Comparison of ENCODE assay signal across 14 mouse cellular contexts in the genomic region with DNA sequence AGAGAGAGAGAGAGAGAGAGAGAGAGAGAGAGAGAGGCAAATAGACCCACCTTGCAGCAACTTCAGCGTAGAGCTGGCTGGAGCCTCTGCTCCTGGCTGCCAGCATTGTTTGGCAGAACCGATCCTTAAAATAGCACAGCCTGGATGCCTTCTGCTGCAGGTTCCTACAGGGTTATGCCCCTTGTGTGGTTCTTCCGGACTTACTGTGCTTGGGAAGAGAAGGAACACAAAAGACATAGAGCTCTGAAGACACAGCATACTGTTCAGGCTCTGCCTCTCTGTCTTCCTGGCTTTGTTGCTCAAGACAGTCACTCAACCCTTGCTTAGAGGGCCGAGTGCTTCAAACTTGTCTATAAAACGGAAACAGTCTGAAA.
A peak's percentile ranks its signal among the peaks of the same experiment; 100 is the strongest.
DNase-seq lines count a peak whose midpoint lies in the region; ATAC-seq and TF ChIP-seq lines count a peak whose summit lies in the region.
"Had no signal": no experiment of that assay in that cellular context is flagged by ENCODE, and none has a peak within 500 bp of the region (broad histone marks: within the 10 kb centered on the region; RNA-seq: fewer than 3 reads in every experiment).

No protein-coding gene starts in this region.

- H3K9me3 ChIP-seq in lung, postnatal 0 days (ENCODE audit: low read length), result no peaks in the 10 kb centered on the region
- H3K9me3 ChIP-seq in heart, embryonic 10.5 days, result no peaks in the 10 kb centered on the region
- H3K9me3 ChIP-seq: embryonic facial prominence, embryonic 15.5 days; forebrain, embryonic 15.5 days; limb, embryonic 12.5 days; midbrain, embryonic 10.5 days had no signal

- no peak overlapping the region for H3K4me2 ChIP-seq in lung, postnatal 0 days (replicated peaks; ENCODE audit: low read depth, low read length)
- H3K4me2 ChIP-seq: embryonic facial prominence, embryonic 15.5 days; forebrain, embryonic 15.5 days; limb, embryonic 12.5 days had no signal

- H3K36me3 ChIP-seq in lung, postnatal 0 days (ENCODE audit: insufficient read depth, low read length), result no peaks in the 10 kb centered on the region
- no peaks in the 10 kb centered on the region for H3K36me3 ChIP-seq in heart, embryonic 10.5 days
- H3K36me3 ChIP-seq: embryonic facial prominence, embryonic 15.5 days; forebrain, embryonic 15.5 days; limb, embryonic 12.5 days; midbrain, embryonic 10.5 days had no signal

- no peaks in the 10 kb centered on the region for H3K4me1 ChIP-seq in lung, postnatal 0 days (ENCODE audit: insufficient read depth, low read depth, low read length)
- peaks cover 18% of the 10 kb centered on the region for H3K4me1 ChIP-seq in heart, embryonic 10.5 days
- H3K4me1 ChIP-seq: embryonic facial prominence, embryonic 15.5 days; limb, embryonic 12.5 days; midbrain, embryonic 10.5 days had no signal

- no peak overlapping the region for H3K9ac ChIP-seq in lung, postnatal 0 days (replicated peaks; ENCODE audit: low read depth)
- H3K9ac ChIP-seq: embryonic facial prominence, embryonic 15.5 days; forebrain, embryonic 15.5 days; limb, embryonic 12.5 days; liver, postnatal 0 days had no signal

- 22% methylated on average over 5 of the region's 5 CpGs for WGBS in lung, postnatal 0 days
- WGBS in heart, embryonic 10.5 days, result 42% methylated on average over 5 of the region's 5 CpGs

- H3K4me3 ChIP-seq in lung, postnatal 0 days (ENCODE audit: low read depth, low read length), result no peak overlapping the region
- peak overlapping the region; percentile 20; the same call in 1 of the 2 replicates for H3K4me3 ChIP-seq in heart, embryonic 10.5 days
- H3K4me3 ChIP-seq: embryonic facial prominence, embryonic 15.5 days; forebrain, embryonic 15.5 days; limb, embryonic 12.5 days; midbrain, embryonic 10.5 days had no signal

- peak; percentile 46 for DNase-seq in lung, postnatal 0 days (ENCODE audit: low spot score)
- no peak for DNase-seq in lung, postnatal 25 days (ENCODE audit: low spot score)
- peak; percentile 84 for DNase-seq in cerebellum, adult 9-11 months
- DNase-seq in heart, embryonic 10.5 days (ENCODE audit: low spot score), result no peak
- peak; percentile 55 for DNase-seq in heart, postnatal 4 days
- no peak for DNase-seq in kidney, postnatal 4 days
- DNase-seq in right cerebral cortex, adult 18-20 months, result no peak
- DNase-seq: kidney, postnatal 14 days; liver, postnatal 0 days had no signal

- no peak for TF ChIP-seq EP300 in lung, postnatal 0 days (IDR thresholded peaks at IDR 0.05)

- ATAC-seq in lung, postnatal 0 days, result peak; percentile 14; the same call in 1 of the 2 replicates
- ATAC-seq: forebrain, embryonic 15.5 days; liver, postnatal 0 days had no signal

- H3K27ac ChIP-seq in lung, postnatal 0 days (ENCODE audit: low read length), result no peak overlapping the region
- H3K27ac ChIP-seq in heart, embryonic 10.5 days, result peak overlapping the region; percentile 82
- H3K27ac ChIP-seq: embryonic facial prominence, embryonic 15.5 days; forebrain, embryonic 15.5 days; limb, embryonic 12.5 days; midbrain, embryonic 10.5 days had no signal

- no peak for TF ChIP-seq CTCF in lung, postnatal 0 days (IDR thresholded peaks at IDR 0.05)

- H3K27me3 ChIP-seq in lung, postnatal 0 days (replicated peaks; ENCODE audit: insufficient read depth, low read length), result no peaks in the 10 kb centered on the region
- H3K27me3 ChIP-seq in heart, embryonic 10.5 days (ENCODE audit: insufficient read depth, poor library complexity, severe bottlenecking), result no peaks in the 10 kb centered on the region
- H3K27me3 ChIP-seq: CH12.LX; embryonic facial prominence, embryonic 15.5 days; forebrain, embryonic 15.5 days; limb, embryonic 12.5 days had no signal

Comparison
In these comparisons a context has a peak if more than half of its experiments do, and no peak if none do; other contexts are left out.
1. DNase-seq: peak in lung, postnatal 0 days (single experiment), cerebellum, adult 9-11 months (single experiment) and heart, postnatal 4 days (single experiment); none in lung, postnatal 25 days (single experiment), heart, embryonic 10.5 days (single experiment), kidney, postnatal 4 days (0 of 2) and right cerebral cortex, adult 18-20 months (single experiment).